Mouse (Mus musculus) thymus, adult 2 months (tissue): ENCODE data around the gene Abcb6. TPM values are rescaled to one million over a fixed set of nuclear protein-coding genes. Genes with fewer than 3 reads are reported as not detected.

Experiments
- DNase-seq: peaks from one replicate; pipeline ENCODE4 v3.0.0; 2021
- H3K27ac ChIP-seq: fragments of 200-500 bp; 2 replicates; pipeline ENCODE4 v1.5.1; 2012; ENCODE audit warnings: low read length, control low read depth; ENCODE audit not compliant: control insufficient read depth, insufficient read depth
- H3K27me3 ChIP-seq: fragments of 200-500 bp; 2 replicates; pipeline ENCODE4 v1.6.1; 2012; ENCODE audit warnings: mild to moderate bottlenecking, low read length, moderate library complexity, mixed read lengths; ENCODE audit not compliant: control insufficient read depth, insufficient read depth
- H3K36me3 ChIP-seq: fragments of 200-500 bp; 2 replicates; pipeline ENCODE4 v1.6.1; 2012; ENCODE audit warnings: mild to moderate bottlenecking, low read length, moderate library complexity; ENCODE audit not compliant: control insufficient read depth, insufficient read depth
- H3K4me1 ChIP-seq: fragments of 200-500 bp; replicated peaks from 2 replicates; pipeline ENCODE4 v1.6.1; 2012; ENCODE audit warnings: low read length; ENCODE audit not compliant: control insufficient read depth, insufficient read depth
- H3K4me3 ChIP-seq: fragments of 200-500 bp; 2 replicates; pipeline ENCODE4 v1.5.1; 2012; ENCODE audit warnings: mild to moderate bottlenecking, low read length, control low read depth, moderate library complexity; ENCODE audit not compliant: control insufficient read depth, insufficient read depth
- CTCF ChIP-seq: fragments of 200-500 bp; IDR thresholded peaks from 2 replicates; pipeline ENCODE4 v1.5.1; 2012; ENCODE audit warnings: mild to moderate bottlenecking, control low read depth, low read length, moderate library complexity, borderline replicate concordance; ENCODE audit not compliant: control insufficient read depth, poor library complexity, insufficient read depth; ENCODE audit errors: extremely low read depth
- POLR2A ChIP-seq: fragments of 200-500 bp; IDR thresholded peaks from 2 replicates; pipeline ENCODE4 v1.6.1; 2012; ENCODE audit warnings: mild to moderate bottlenecking, low read length, control low read depth, moderate library complexity; ENCODE audit not compliant: control insufficient read depth, poor library complexity, insufficient read depth; ENCODE audit errors: extremely low read depth
- WGBS: fragments of 180-500 bp; shearing (Covaris S2); methylation state at CpG from one replicate; pipeline ENCODE4 v1.1.7; 2018; 5-methylcytosine and 5-hydroxymethylcytosine counted together
- polyA plus RNA-seq: library from polyadenylated mRNA; depleted of rRNA; stranded (reverse); fragments of >200 nt; gene quantifications from 2 replicates; pipeline ENCODE4 v1.2.3, GENCODE M21; 2012

Gene Abcb6
- polyA plus RNA-seq, 1 experiment: 10.9 TPM

DNA sequence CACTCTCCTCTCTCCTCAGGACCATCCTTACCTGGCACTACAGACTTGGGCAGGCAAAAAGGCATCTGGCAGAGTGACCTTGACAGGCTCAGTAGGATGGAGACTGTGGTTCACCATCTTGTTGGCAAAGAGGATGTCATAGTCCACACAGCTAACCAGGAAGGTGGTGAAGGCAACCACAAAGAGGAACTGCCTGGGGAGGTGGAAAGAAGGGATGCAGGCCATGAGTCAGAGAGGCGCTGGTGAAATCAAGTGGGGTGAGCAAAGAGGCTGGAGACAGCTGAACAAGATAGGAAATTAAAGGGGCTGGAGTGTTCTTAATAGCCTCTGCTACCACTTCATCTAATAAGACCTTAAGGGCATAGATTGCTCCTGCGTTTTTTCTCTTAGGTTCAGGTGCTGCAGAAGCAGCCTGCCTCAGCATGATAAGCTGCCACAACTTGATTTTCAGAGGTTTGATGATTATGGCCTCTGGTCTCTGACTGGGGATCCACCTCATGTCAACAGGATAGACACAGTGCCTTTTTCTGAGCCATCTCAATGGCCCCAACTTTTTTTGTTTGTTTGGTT lies 7.8 kb upstream of the Abcb6 start:
- Histone ChIP-seq H3K4me3 (no peak overlapping the region), H3K36me3 (peaks cover 16% of the 10 kb centered on the region), H3K4me1 (peaks cover 11% of the 10 kb centered on the region), H3K27me3 (no peaks in the 10 kb centered on the region), H3K27ac (no peak overlapping the region)
- DNase-seq: no peak
- no peak for TF ChIP-seq CTCF
- TF ChIP-seq POLR2A: no peak
- WGBS: 28% methylated on average over 2 of the region's 2 CpGs

DNA sequence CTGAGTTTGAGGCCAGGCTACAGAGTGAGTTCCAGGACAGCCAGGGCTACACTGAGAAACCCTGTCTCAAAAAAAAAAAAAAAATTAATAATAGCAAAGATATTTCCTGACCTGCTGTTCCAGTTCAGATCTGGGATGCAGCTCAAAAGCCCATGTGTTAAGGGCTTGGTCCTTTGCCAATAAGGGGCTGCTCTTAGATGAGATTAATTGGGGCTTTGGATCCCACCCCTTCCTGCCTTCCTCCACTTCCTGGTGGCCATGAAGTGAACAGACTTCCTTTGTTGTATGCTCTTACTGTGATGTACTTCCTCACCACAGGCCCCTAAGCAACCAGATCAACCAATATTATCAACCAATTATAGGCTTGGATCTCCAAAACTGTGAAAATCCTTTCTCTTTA lies 6.9 kb upstream of the Abcb6 start:
- no peak overlapping the region for H3K4me3 ChIP-seq
- TF ChIP-seq POLR2A (no peak), CTCF (no peak)
- no peaks in the 10 kb centered on the region for H3K27me3 ChIP-seq
- H3K27ac ChIP-seq: no peak overlapping the region
- peaks cover 20% of the 10 kb centered on the region for H3K36me3 ChIP-seq
- peaks cover 9% of the 10 kb centered on the region for H3K4me1 ChIP-seq
- no peak for DNase-seq

DNA sequence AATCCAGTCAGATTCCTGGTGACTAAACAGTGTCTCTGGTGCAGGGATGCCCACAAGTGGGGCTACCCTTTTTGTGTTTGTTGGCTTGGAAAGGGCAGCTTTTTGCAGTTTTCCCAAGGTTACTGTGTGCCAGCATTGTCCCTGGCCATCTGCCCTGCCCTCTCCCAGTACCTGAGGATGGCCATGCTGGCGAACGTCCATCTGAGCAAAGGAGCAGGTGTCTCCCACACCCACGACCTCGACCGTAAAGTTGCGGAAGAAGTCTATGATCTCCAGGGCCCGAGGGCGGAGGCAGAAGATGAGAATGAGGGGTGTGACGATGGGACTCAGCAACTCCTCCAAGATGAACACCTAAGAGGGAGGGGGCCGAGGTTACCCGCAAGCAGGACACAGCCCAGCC lies 5.3 kb upstream of the Abcb6 start:
- Histone ChIP-seq H3K27ac (no peak overlapping the region), H3K27me3 (no peaks in the 10 kb centered on the region), H3K36me3 (peaks cover 20% of the 10 kb centered on the region), H3K4me3 (no peak overlapping the region), H3K4me1 (peaks cover 3% of the 10 kb centered on the region; the same call in 1 of the 2 replicates)
- WGBS: 95% methylated on average over 11 of the region's 11 CpGs
- TF ChIP-seq POLR2A (no peak), CTCF (no peak)
- no peak for DNase-seq

DNA sequence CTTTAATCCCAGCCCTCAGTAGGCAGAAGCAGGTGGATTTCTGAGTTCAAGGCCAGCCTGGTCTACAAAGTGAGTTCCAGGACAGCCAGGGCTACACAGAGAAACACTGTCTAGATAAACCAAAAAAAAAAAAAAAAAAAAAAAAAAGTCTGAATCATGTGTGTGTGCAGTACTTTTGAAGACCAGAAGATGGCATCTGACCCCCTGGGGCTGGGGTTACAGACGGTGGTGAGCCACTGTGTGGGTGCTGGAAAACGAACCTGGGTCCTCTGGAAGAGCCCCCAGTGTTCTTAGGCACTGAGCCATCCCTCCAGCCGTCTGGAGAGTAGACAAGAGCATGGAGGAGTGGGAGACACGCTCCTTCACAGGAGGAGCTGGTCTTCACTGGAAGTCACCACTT lies 2.0 kb upstream of the Abcb6 start:
- Histone ChIP-seq H3K27ac (no peak overlapping the region), H3K4me3 (no peak overlapping the region), H3K4me1 (peaks cover 9% of the 10 kb centered on the region), H3K27me3 (no peaks in the 10 kb centered on the region), H3K36me3 (peaks cover 17% of the 10 kb centered on the region)
- WGBS: 83% methylated on average over 4 of the region's 4 CpGs
- peak; percentile 39; the same call in 1 of the 2 replicates for TF ChIP-seq CTCF
- TF ChIP-seq POLR2A: no peak
- no peak for DNase-seq

DNA sequence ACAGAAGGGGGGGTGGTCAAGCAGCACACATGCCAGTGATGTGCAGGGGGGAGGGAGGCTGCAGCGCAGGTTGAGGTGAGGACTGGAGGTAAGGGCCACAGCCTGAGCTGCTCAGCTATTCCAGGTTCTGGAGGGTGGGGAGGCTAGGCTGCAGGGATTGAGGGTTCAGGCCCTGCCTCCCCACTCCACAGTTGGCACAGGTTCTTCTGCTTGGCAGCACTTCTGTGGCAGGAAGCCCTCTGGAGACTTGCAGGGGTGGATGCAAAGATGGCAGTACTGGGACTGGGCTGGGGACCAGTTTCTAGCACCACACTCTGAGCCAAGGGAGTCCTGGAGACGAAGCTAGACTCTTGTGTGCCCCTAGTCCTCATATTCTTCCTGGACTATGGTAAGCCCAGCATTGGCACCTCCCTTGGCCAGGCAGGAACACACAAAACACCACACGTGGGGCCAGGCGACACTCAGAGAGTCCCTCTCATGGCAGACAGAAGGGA lies 1.2 kb upstream of the Abcb6 start:
- no peak for DNase-seq
- no peak for TF ChIP-seq CTCF
- no peak for TF ChIP-seq POLR2A

DNA sequence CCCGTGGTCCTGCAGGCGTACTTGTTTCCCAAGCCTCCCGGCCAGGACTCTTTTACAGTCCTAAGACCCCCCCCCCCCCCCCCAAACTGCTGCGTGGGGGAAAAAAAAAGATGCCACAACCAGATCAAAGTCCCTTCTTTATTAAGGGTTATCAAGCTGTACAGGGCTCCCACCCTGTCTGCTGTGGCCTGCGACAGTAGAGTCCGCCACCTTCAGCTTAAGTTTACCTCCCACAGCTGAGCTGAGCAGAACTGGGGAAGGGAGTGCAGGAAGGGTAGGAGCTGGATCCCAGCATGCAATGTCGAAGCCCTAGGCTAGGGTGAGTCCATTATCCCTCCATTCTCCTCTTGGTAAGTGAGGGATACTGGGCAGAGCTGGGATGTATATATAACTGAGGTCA lies 549 bp upstream of the Abcb6 start:
- Histone ChIP-seq H3K4me3 (no peak overlapping the region), H3K27me3 (no peaks in the 10 kb centered on the region), H3K36me3 (peaks cover 8% of the 10 kb centered on the region; the same call in 1 of the 2 replicates), H3K4me1 (peaks cover 9% of the 10 kb centered on the region), H3K27ac (no peak overlapping the region)
- no peak for DNase-seq
- TF ChIP-seq POLR2A (no peak), CTCF (no peak)
- WGBS: 56% methylated on average over 7 of the region's 7 CpGs

More for the DNA sequence above, 1.2 kb upstream of the Abcb6 start:
- peaks cover 11% of the 10 kb centered on the region for H3K36me3 ChIP-seq
- H3K4me1 ChIP-seq: peaks cover 9% of the 10 kb centered on the region
- H3K27ac ChIP-seq: no peak overlapping the region
- 98% methylated on average over 4 of the region's 4 CpGs for WGBS
- no peak overlapping the region for H3K4me3 ChIP-seq
- H3K27me3 ChIP-seq: no peaks in the 10 kb centered on the region

DNA sequence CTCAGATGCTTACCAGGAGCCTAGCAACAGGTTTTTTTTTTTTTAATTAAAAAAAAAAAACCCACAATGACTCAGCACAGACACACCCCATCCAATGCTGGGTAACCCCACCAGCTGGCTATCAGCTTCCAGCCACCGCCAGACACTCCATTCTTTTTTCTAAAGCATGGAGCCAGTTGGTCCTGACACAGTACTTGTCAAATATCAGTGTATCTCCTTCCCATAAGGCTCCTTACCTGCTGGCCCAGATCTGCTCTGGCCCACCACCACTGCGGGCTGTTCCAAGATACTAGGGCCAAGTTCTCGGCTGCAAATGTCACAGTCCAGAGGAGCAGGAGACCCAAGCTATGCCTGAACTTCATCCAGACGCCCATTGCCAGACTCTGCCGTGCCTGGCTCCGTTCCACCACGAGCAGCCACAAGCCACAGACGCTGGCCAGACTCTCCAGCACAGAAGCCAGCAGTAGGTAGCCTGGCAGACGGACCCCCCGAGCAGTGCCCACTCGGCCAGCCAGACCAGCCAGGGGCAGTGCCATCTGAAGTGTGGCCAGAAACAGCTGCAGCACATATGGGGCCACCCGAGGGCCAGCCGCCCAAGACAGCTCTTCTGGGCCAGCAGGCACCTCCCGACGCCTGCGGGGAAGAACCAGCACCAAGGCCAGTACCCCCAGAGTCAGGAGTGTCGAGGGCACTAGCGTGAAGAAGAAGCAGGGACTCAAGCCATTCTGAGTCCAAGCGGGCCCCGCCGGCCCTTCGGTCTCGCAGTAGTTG lies 673 bp downstream of the Abcb6 start:
- H3K4me1 ChIP-seq: peaks cover 9% of the 10 kb centered on the region
- H3K4me3 ChIP-seq: peak overlapping the region; percentile 79
- no peak overlapping the region for H3K27ac ChIP-seq
- H3K36me3 ChIP-seq: peaks cover 5% of the 10 kb centered on the region; the same call in 1 of the 2 replicates
- no peaks in the 10 kb centered on the region for H3K27me3 ChIP-seq
- no peak for DNase-seq
- 3% methylated on average over 23 of the region's 23 CpGs for WGBS
- TF ChIP-seq CTCF (no peak), POLR2A (no peak)
